Mouse (Mus musculus) liver, adult 2 months (tissue): Measurements from ENCODE around the gene Atp10a.

Source experiments
- CTCF ChIP-seq: fragments of 200-500 bp; IDR thresholded peaks from 2 replicates; pipeline ENCODE4 v1.5.1; 2011; ENCODE audit warnings: low read depth, low read length, control low read depth
- POLR2A ChIP-seq: fragments of 200-500 bp; IDR thresholded peaks from 2 replicates; pipeline ENCODE4 v1.6.1; 2011; ENCODE audit warnings: low read length, control low read depth; ENCODE audit not compliant: insufficient read depth; ENCODE audit errors: extremely low read depth

DNA sequence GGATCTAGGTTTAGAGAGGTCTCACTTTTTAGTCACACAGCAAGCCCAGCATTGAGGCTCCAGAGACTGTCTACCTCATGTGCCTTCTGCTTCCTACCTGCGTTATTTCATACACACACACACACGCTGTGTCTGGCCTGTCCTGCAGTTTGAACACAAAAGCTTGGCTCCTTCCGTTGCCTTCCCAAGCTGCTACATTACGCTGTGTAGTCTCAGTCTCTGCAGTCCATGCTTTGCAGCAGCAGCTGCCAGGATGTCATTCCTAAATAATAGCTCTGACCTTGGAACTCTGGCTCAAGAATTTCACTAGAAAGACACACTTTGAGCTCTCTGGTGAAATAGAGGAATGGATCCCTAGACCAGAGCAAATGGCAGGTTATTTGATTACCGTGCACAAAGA is 96.1 kb downstream of the Atp10a start:
- TF ChIP-seq POLR2A: no peak
- no peak for TF ChIP-seq CTCF
